Mouse (Mus musculus): ENCODE data around the gene Hnrnpul2. TPM values are rescaled to one million over a fixed set of nuclear protein-coding genes. Genes with fewer than 3 reads are reported as not detected.

Hnrnpul2 gene
- polyA plus RNA-seq, 1 experiment from 2014 or later: 6.2 TPM

Other genes starting within 250 kb of the Hnrnpul2 start
- 0.08 and 0.10 TPM in 2 replicates for gene Slc22a8, start 228.8 kb upstream of the Hnrnpul2 start, polyA plus RNA-seq (2016; fragmentation: Nextera tagmentation; extraction: Ambion mirVana)
- 0.87 and 1.3 TPM in 2 replicates for gene Slc22a6, start 202.0 kb upstream of the Hnrnpul2 start, polyA plus RNA-seq (2016; fragmentation: Nextera tagmentation; extraction: Ambion mirVana)
- 0.63 and 0.69 TPM in 2 replicates for gene Chrm1, start 156.2 kb upstream of the Hnrnpul2 start, polyA plus RNA-seq (2016; fragmentation: Nextera tagmentation; extraction: Ambion mirVana)
- gene Slc3a2, start 96.6 kb upstream of the Hnrnpul2 start, polyA plus RNA-seq (2016; fragmentation: Nextera tagmentation; extraction: Ambion mirVana): 119 and 122 TPM in 2 replicates
- gene Wdr74, start 84.2 kb upstream of the Hnrnpul2 start, polyA plus RNA-seq (2016; fragmentation: Nextera tagmentation; extraction: Ambion mirVana): 88.5 and 98.3 TPM in 2 replicates
- 2.6 and 2.7 TPM in 2 replicates for gene 1700092M07Rik, start 79.3 kb upstream of the Hnrnpul2 start, polyA plus RNA-seq (2016; fragmentation: Nextera tagmentation; extraction: Ambion mirVana)
- 165 and 172 TPM in 2 replicates for gene Stx5a, start 78.6 kb upstream of the Hnrnpul2 start, polyA plus RNA-seq (2016; fragmentation: Nextera tagmentation; extraction: Ambion mirVana)
- 218 and 221 TPM in 2 replicates for gene Nxf1, start 62.9 kb upstream of the Hnrnpul2 start, polyA plus RNA-seq (2016; fragmentation: Nextera tagmentation; extraction: Ambion mirVana)
- 202 and 221 TPM in 2 replicates for gene Tmem223, start 49.0 kb upstream of the Hnrnpul2 start, polyA plus RNA-seq (2016; fragmentation: Nextera tagmentation; extraction: Ambion mirVana)
- 48.4 and 54.1 TPM in 2 replicates for gene Tmem179b, start 45.5 kb upstream of the Hnrnpul2 start, polyA plus RNA-seq (2016; fragmentation: Nextera tagmentation; extraction: Ambion mirVana)
- 39.9 and 40.4 TPM in 2 replicates for gene Taf6l, start 33.6 kb upstream of the Hnrnpul2 start, polyA plus RNA-seq (2016; fragmentation: Nextera tagmentation; extraction: Ambion mirVana)
- 166 and 170 TPM in 2 replicates for gene Polr2g, start 21.4 kb upstream of the Hnrnpul2 start, polyA plus RNA-seq (2016; fragmentation: Nextera tagmentation; extraction: Ambion mirVana)
- 6.5 and 7.2 TPM in 2 replicates for gene Zbtb3, start 17.5 kb upstream of the Hnrnpul2 start, polyA plus RNA-seq (2016; fragmentation: Nextera tagmentation; extraction: Ambion mirVana)
- 71.3 and 71.7 TPM in 2 replicates for gene Ttc9c, start 677 bp upstream of the Hnrnpul2 start, polyA plus RNA-seq (2016; fragmentation: Nextera tagmentation; extraction: Ambion mirVana)
- gene AC129217.1, start 9.8 kb downstream of the Hnrnpul2 start, polyA plus RNA-seq (2016; fragmentation: Nextera tagmentation; extraction: Ambion mirVana): not detected in 2 replicates
- gene Bscl2, start 17.5 kb downstream of the Hnrnpul2 start, polyA plus RNA-seq (2016; fragmentation: Nextera tagmentation; extraction: Ambion mirVana): 43.0 and 47.5 TPM in 2 replicates
- gene Gng3, start 19.2 kb downstream of the Hnrnpul2 start, polyA plus RNA-seq (2016; fragmentation: Nextera tagmentation; extraction: Ambion mirVana): 30.5 and 38.9 TPM in 2 replicates
- gene Lrrn4cl, start 30.8 kb downstream of the Hnrnpul2 start, polyA plus RNA-seq (2016; fragmentation: Nextera tagmentation; extraction: Ambion mirVana): 0.18 and 0.77 TPM in 2 replicates
- 179 and 189 TPM in 2 replicates for gene Ubxn1, start 51.5 kb downstream of the Hnrnpul2 start, polyA plus RNA-seq (2016; fragmentation: Nextera tagmentation; extraction: Ambion mirVana)
- 66.0 and 67.6 TPM in 2 replicates for gene Uqcc3, start 60.9 kb downstream of the Hnrnpul2 start, polyA plus RNA-seq (2016; fragmentation: Nextera tagmentation; extraction: Ambion mirVana)
- 82.3 and 88.4 TPM in 2 replicates for gene Lbhd1, start 63.7 kb downstream of the Hnrnpul2 start, polyA plus RNA-seq (2016; fragmentation: Nextera tagmentation; extraction: Ambion mirVana)
- not detected in 2 replicates for gene Gm49403, start 63.9 kb downstream of the Hnrnpul2 start, polyA plus RNA-seq (2016; fragmentation: Nextera tagmentation; extraction: Ambion mirVana)
- 98.0 and 107 TPM in 2 replicates for gene 1810009A15Rik, start 68.8 kb downstream of the Hnrnpul2 start, polyA plus RNA-seq (2016; fragmentation: Nextera tagmentation; extraction: Ambion mirVana)
- gene Gm49416, start 68.9 kb downstream of the Hnrnpul2 start, polyA plus RNA-seq (2016; fragmentation: Nextera tagmentation; extraction: Ambion mirVana): not detected in 2 replicates
- 50.4 and 51.5 TPM in 2 replicates for gene Ints5, start 73.0 kb downstream of the Hnrnpul2 start, polyA plus RNA-seq (2016; fragmentation: Nextera tagmentation; extraction: Ambion mirVana)
- 112 and 119 TPM in 2 replicates for gene Ganab, start 78.1 kb downstream of the Hnrnpul2 start, polyA plus RNA-seq (2016; fragmentation: Nextera tagmentation; extraction: Ambion mirVana)
- gene B3gat3, start 100.4 kb downstream of the Hnrnpul2 start, polyA plus RNA-seq (2016; fragmentation: Nextera tagmentation; extraction: Ambion mirVana): 54.6 and 58.5 TPM in 2 replicates
- gene Rom1, start 109.3 kb downstream of the Hnrnpul2 start, polyA plus RNA-seq (2016; fragmentation: Nextera tagmentation; extraction: Ambion mirVana): 2.7 and 3.0 TPM in 2 replicates
- gene Eml3, start 109.5 kb downstream of the Hnrnpul2 start, polyA plus RNA-seq (2016; fragmentation: Nextera tagmentation; extraction: Ambion mirVana): 29.0 and 29.7 TPM in 2 replicates
- 202 and 211 TPM in 2 replicates for gene Mta2, start 121.9 kb downstream of the Hnrnpul2 start, polyA plus RNA-seq (2016; fragmentation: Nextera tagmentation; extraction: Ambion mirVana)
- gene Tut1, start 133.8 kb downstream of the Hnrnpul2 start, polyA plus RNA-seq (2016; fragmentation: Nextera tagmentation; extraction: Ambion mirVana): 35.6 and 38.1 TPM in 2 replicates
- gene Eef1g, start 147.0 kb downstream of the Hnrnpul2 start, polyA plus RNA-seq (2016; fragmentation: Nextera tagmentation; extraction: Ambion mirVana): 471 and 477 TPM in 2 replicates
- 24.4 and 27.7 TPM in 2 replicates for gene Ahnak, start 169.3 kb downstream of the Hnrnpul2 start, polyA plus RNA-seq (2016; fragmentation: Nextera tagmentation; extraction: Ambion mirVana)

Measured in embryonic facial prominence, embryonic 12.5 days (tissue).